In the genomic region with DNA sequence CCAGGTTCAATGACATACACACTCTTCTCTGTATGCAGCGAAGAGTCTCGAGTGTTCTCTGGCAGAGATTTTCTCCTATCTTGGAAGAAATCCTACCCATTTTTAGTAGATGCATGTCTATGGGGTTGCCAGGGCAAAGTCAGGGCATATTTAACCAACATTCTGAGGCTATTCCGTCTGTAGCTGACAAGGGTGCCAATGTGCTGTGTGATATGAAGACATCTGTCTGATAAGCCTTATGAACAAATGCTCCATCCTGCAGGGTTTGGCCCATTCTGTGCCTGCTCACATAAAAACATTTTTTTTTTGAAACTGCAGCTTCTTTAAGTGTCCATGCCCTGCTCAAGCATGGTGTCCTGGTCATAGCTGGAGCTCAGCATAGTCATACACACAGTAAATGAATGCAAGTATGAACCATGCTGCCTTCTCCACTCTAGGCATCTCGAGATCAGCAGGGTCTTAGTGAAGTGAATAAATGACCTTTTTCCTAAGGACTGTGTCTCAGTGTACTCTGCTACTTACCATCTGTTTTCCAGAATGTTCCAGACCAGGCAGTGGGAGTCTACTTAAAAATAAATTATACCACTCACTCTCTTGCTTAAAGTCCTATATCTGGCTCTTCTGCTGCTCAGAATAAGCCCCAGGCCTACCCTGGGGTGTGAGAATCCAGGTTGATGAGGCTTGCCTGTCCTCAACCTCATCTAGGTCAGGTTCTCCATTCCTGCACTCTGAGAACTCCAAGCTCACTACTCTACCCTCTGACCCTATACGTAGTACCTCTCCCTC, we compare ENCODE assay signal across 17 mouse cellular contexts.
DNase-seq lines count a peak whose midpoint lies in the region; ATAC-seq and TF ChIP-seq lines count a peak whose summit lies in the region.
"Had no signal": no experiment of that assay in that cellular context is flagged by ENCODE, and none has a peak within 500 bp of the region (broad histone marks: within the 10 kb centered on the region; RNA-seq: fewer than 3 reads in every experiment).

No protein-coding gene starts in this region.

- DNase-seq in heart, adult 11 months: peak; percentile 36
- DNase-seq in heart, embryonic 10.5 days (ENCODE audit: low spot score): no peak
- peak; percentile 26 to 48 for DNase-seq in left cerebral cortex, postnatal 14 days (ENCODE audit: low spot score in 2 of 2)
- no peak for DNase-seq in left cerebral cortex, postnatal 4 days
- DNase-seq in forebrain, postnatal 0 days: peak; percentile 56
- DNase-seq in hindbrain, embryonic 14.5 days (ENCODE audit: low spot score): no peak
- DNase-seq: adrenal gland, adult 2 months; adrenal gland, postnatal 25 days; heart, postnatal 36 days; kidney, adult 8-10 months had no signal

- 85% methylated on average over 5 of the region's 5 CpGs for WGBS in forebrain, embryonic 13.5 days
- 86% methylated on average over 5 of the region's 5 CpGs for WGBS in forebrain, embryonic 12.5 days
- 77% methylated on average over 5 of the region's 5 CpGs for WGBS in heart, embryonic 10.5 days
- 66% methylated on average over 5 of the region's 5 CpGs for WGBS in forebrain, postnatal 0 days
- 94% methylated on average over 5 of the region's 5 CpGs for WGBS in hindbrain, embryonic 14.5 days

- no peak overlapping the region for H3K9ac ChIP-seq in forebrain, embryonic 13.5 days
- H3K9ac ChIP-seq in forebrain, embryonic 12.5 days: no peak overlapping the region
- no peak overlapping the region for H3K9ac ChIP-seq in forebrain, postnatal 0 days
- H3K9ac ChIP-seq in hindbrain, embryonic 14.5 days: no peak overlapping the region
- H3K9ac ChIP-seq: embryonic facial prominence, embryonic 12.5 days; heart, embryonic 13.5 days had no signal

- H3K4me2 ChIP-seq in forebrain, embryonic 13.5 days: no peak overlapping the region
- no peak overlapping the region for H3K4me2 ChIP-seq in forebrain, embryonic 12.5 days
- H3K4me2 ChIP-seq in forebrain, postnatal 0 days (ENCODE audit: low read depth): no peak overlapping the region
- H3K4me2 ChIP-seq in hindbrain, embryonic 14.5 days (replicated peaks): no peak overlapping the region
- H3K4me2 ChIP-seq: embryonic facial prominence, embryonic 12.5 days; heart, embryonic 13.5 days had no signal

- H3K9me3 ChIP-seq in forebrain, embryonic 13.5 days (replicated peaks): no peaks in the 10 kb centered on the region
- no peaks in the 10 kb centered on the region for H3K9me3 ChIP-seq in forebrain, embryonic 12.5 days
- no peaks in the 10 kb centered on the region for H3K9me3 ChIP-seq in heart, embryonic 10.5 days
- no peaks in the 10 kb centered on the region for H3K9me3 ChIP-seq in forebrain, postnatal 0 days (ENCODE audit: low read length)
- H3K9me3 ChIP-seq in hindbrain, embryonic 14.5 days (ENCODE audit: control insufficient read depth, low read length): no peaks in the 10 kb centered on the region
- H3K9me3 ChIP-seq: embryonic facial prominence, embryonic 12.5 days; heart, embryonic 13.5 days had no signal

- no peak for TF ChIP-seq CTCF in forebrain, postnatal 0 days (IDR thresholded peaks at IDR 0.05; ENCODE audit: low read depth)

- no peak overlapping the region; the same call in 1 of the 2 replicates for H3K27ac ChIP-seq in forebrain, embryonic 13.5 days
- no peak overlapping the region for H3K27ac ChIP-seq in forebrain, embryonic 12.5 days
- no peak overlapping the region for H3K27ac ChIP-seq in heart, embryonic 10.5 days
- 0 out of 2 replicates have a peak overlapping the region, but pooled peaks have one; percentile 22 for H3K27ac ChIP-seq in forebrain, postnatal 0 days (ENCODE audit: low read depth, low read length)
- no peak overlapping the region for H3K27ac ChIP-seq in hindbrain, embryonic 14.5 days
- H3K27ac ChIP-seq: embryonic facial prominence, embryonic 12.5 days; heart, embryonic 13.5 days had no signal

- H3K4me3 ChIP-seq in forebrain, embryonic 13.5 days: no peak overlapping the region
- no peak overlapping the region for H3K4me3 ChIP-seq in forebrain, embryonic 12.5 days (replicated peaks)
- no peak overlapping the region for H3K4me3 ChIP-seq in heart, embryonic 10.5 days
- H3K4me3 ChIP-seq in forebrain, postnatal 0 days (ENCODE audit: low read depth, low read length): no peak overlapping the region
- H3K4me3 ChIP-seq in hindbrain, embryonic 14.5 days (replicated peaks; ENCODE audit: low read length): no peak overlapping the region
- H3K4me3 ChIP-seq: embryonic facial prominence, embryonic 12.5 days; heart, embryonic 13.5 days had no signal

- peaks cover 9% of the 10 kb centered on the region; the same call in 1 of the 2 replicates for H3K4me1 ChIP-seq in forebrain, embryonic 13.5 days
- no peaks in the 10 kb centered on the region for H3K4me1 ChIP-seq in forebrain, embryonic 12.5 days
- H3K4me1 ChIP-seq in heart, embryonic 10.5 days: no peaks in the 10 kb centered on the region
- H3K4me1 ChIP-seq in forebrain, postnatal 0 days (ENCODE audit: insufficient read depth): peaks cover 10% of the 10 kb centered on the region; the same call in 1 of the 2 replicates
- no peaks in the 10 kb centered on the region for H3K4me1 ChIP-seq in hindbrain, embryonic 14.5 days (replicated peaks; ENCODE audit: control insufficient read depth, insufficient read depth, low read length)
- H3K4me1 ChIP-seq: embryonic facial prominence, embryonic 12.5 days had no signal

- peak; percentile 20; the same call in 1 of the 2 replicates for ATAC-seq in forebrain, embryonic 13.5 days
- ATAC-seq in forebrain, embryonic 12.5 days (ENCODE audit: low FRiP score): no peak
- ATAC-seq in forebrain, postnatal 0 days: peak; percentile 75
- ATAC-seq in hindbrain, embryonic 14.5 days (ENCODE audit: low FRiP score): no peak
- ATAC-seq: hindbrain, embryonic 16.5 days; inflammation-experienced regulatory T-cells, adult 6 months; intestine, postnatal 0 days had no signal

- H3K27me3 ChIP-seq in forebrain, embryonic 13.5 days: no peaks in the 10 kb centered on the region
- no peaks in the 10 kb centered on the region for H3K27me3 ChIP-seq in forebrain, embryonic 12.5 days
- no peaks in the 10 kb centered on the region for H3K27me3 ChIP-seq in heart, embryonic 10.5 days (ENCODE audit: insufficient read depth, poor library complexity, severe bottlenecking)
- no peaks in the 10 kb centered on the region for H3K27me3 ChIP-seq in forebrain, postnatal 0 days (ENCODE audit: insufficient read depth, low read length)
- no peaks in the 10 kb centered on the region for H3K27me3 ChIP-seq in hindbrain, embryonic 14.5 days (ENCODE audit: control insufficient read depth, insufficient read depth, low read length)
- H3K27me3 ChIP-seq: embryonic facial prominence, embryonic 12.5 days; heart, embryonic 13.5 days had no signal

- intact Hi-C loops in left cerebral cortex, postnatal 14 days (cut with DNase I): no loop called here
- intact Hi-C loops in left cerebral cortex, postnatal 4 days (cut with DNase I): no loop called here

- no peaks in the 10 kb centered on the region for H3K36me3 ChIP-seq in forebrain, embryonic 13.5 days (ENCODE audit: poor library complexity, severe bottlenecking)
- no peaks in the 10 kb centered on the region for H3K36me3 ChIP-seq in forebrain, embryonic 12.5 days (replicated peaks)
- no peaks in the 10 kb centered on the region for H3K36me3 ChIP-seq in heart, embryonic 10.5 days
- H3K36me3 ChIP-seq in forebrain, postnatal 0 days (ENCODE audit: insufficient read depth): no peaks in the 10 kb centered on the region
- H3K36me3 ChIP-seq in hindbrain, embryonic 14.5 days (replicated peaks; ENCODE audit: control insufficient read depth, insufficient read depth): no peaks in the 10 kb centered on the region
- H3K36me3 ChIP-seq: embryonic facial prominence, embryonic 12.5 days; heart, embryonic 13.5 days had no signal

Comparison
In these comparisons a context has a peak if more than half of its experiments do, and no peak if none do; other contexts are left out.
1. ATAC-seq: peak in forebrain, embryonic 13.5 days (single experiment) and forebrain, postnatal 0 days (single experiment); none in forebrain, embryonic 12.5 days (single experiment) and hindbrain, embryonic 14.5 days (single experiment).
2. DNase-seq: peak in heart, adult 11 months (single experiment), left cerebral cortex, postnatal 14 days (2 of 2) and forebrain, postnatal 0 days (single experiment); none in heart, embryonic 10.5 days (single experiment), left cerebral cortex, postnatal 4 days (single experiment) and hindbrain, embryonic 14.5 days (single experiment).